Mouse (Mus musculus) neural tube, embryonic 12.5 days (tissue): ENCODE measurements at regions not wholly inside any gene's neighbourhood (a gene's known extent, or its start where the extent isn't known, plus 50 kb on each side); places are given as distances from the start of the nearest gene placed in this dataset.

Experiments
- ATAC-seq: fragments of 200-750 bp; cut with Nextera tagmentation; 2 replicates; pipeline ENCODE4 v1.8.0; 2017; ENCODE audit warnings: low read depth, mild to moderate bottlenecking, moderate TSS enrichment, moderate library complexity; ENCODE audit not compliant: low FRiP score
- H3K27ac ChIP-seq: fragments of 300-500 bp; sonication (generic); 2 replicates; pipeline ENCODE4 v1.5.1; 2016
- H3K27me3 ChIP-seq: fragments of 300-500 bp; sonication (generic); replicated peaks from 2 replicates; pipeline ENCODE4 v1.6.1; 2016; ENCODE audit warnings: mild to moderate bottlenecking
- H3K36me3 ChIP-seq: fragments of 300-500 bp; sonication (generic); 2 replicates; pipeline ENCODE4 v1.6.1; 2016; ENCODE audit warnings: mild to moderate bottlenecking
- H3K4me1 ChIP-seq: fragments of 300-500 bp; sonication (generic); 2 replicates; pipeline ENCODE4 v1.6.1; 2016
- H3K4me2 ChIP-seq: fragments of 300-500 bp; sonication (generic); replicated peaks from 2 replicates; pipeline ENCODE4 v1.6.1; 2016; ENCODE audit warnings: mild to moderate bottlenecking
- H3K4me3 ChIP-seq: fragments of 300-500 bp; sonication (generic); 2 replicates; pipeline ENCODE4 v1.5.1; 2016
- H3K9ac ChIP-seq: fragments of 300-500 bp; sonication (generic); 2 replicates; pipeline ENCODE4 v1.6.1; 2016; ENCODE audit warnings: mild to moderate bottlenecking
- H3K9me3 ChIP-seq: fragments of 300-500 bp; sonication (generic); 2 replicates; pipeline ENCODE4 v1.6.1; 2016; ENCODE audit warnings: mild to moderate bottlenecking
- WGBS: fragments of 180-500 bp; shearing (Covaris S2); methylation state at CpG from one replicate; pipeline ENCODE4 v1.1.7; 2016; 5-methylcytosine and 5-hydroxymethylcytosine counted together

- ATAC-seq, result 0 out of 2 replicates have a peak, but pooled peaks have one; percentile 54
- 0 out of 2 replicates have a peak, but pooled peaks cover 5% of the 10 kb centered on the region for H3K4me1 ChIP-seq
- no peak overlapping the region for H3K4me2 ChIP-seq
- no peak overlapping the region for H3K4me3 ChIP-seq
- no peaks in the 10 kb centered on the region for H3K36me3 ChIP-seq
- H3K9ac ChIP-seq, result no peak overlapping the region
- H3K27me3 ChIP-seq, result no peaks in the 10 kb centered on the region
- 41% methylated on average over 4 of the region's 4 CpGs for WGBS
- H3K9me3 ChIP-seq, result no peaks in the 10 kb centered on the region
- no peak overlapping the region for H3K27ac ChIP-seq
Measured at GRCm38 (mm10) chr16:64275860-64276597, 326.2 kb downstream of the Csnka2ip start.

GRCm38 (mm10) chr16:64275420-64275819 is 326.8 kb downstream of the Csnka2ip start:
- Histone ChIP-seq H3K4me1 (0 out of 2 replicates have a peak, but pooled peaks cover 5% of the 10 kb centered on the region), H3K4me3 (no peak overlapping the region), H3K4me2 (no peak overlapping the region), H3K9ac (no peak overlapping the region), H3K36me3 (no peaks in the 10 kb centered on the region), H3K9me3 (no peaks in the 10 kb centered on the region), H3K27ac (no peak overlapping the region), H3K27me3 (no peaks in the 10 kb centered on the region)
- peak; percentile 91 for ATAC-seq
- 31% methylated on average over 5 of the region's 5 CpGs for WGBS

GRCm38 (mm10) chr16:64264960-64265736 is 337.1 kb downstream of the Csnka2ip start:
- no peak overlapping the region for H3K27ac ChIP-seq
- WGBS, result 41% methylated on average over 11 of the region's 11 CpGs

GRCm38 (mm10) chr16:64251155-64251554 is 351.1 kb downstream of the Csnka2ip start:
- H3K4me1 ChIP-seq, result no peaks in the 10 kb centered on the region
- H3K9ac ChIP-seq, result no peak overlapping the region
- H3K4me3 ChIP-seq, result no peak overlapping the region
- ATAC-seq, result no peak
- no peaks in the 10 kb centered on the region for H3K36me3 ChIP-seq
- H3K27me3 ChIP-seq, result no peaks in the 10 kb centered on the region
- no peak overlapping the region for H3K4me2 ChIP-seq
- no peaks in the 10 kb centered on the region for H3K9me3 ChIP-seq
- WGBS, result 43% methylated on average over 1 of the region's 1 CpGs
- H3K27ac ChIP-seq, result no peak overlapping the region

More at GRCm38 (mm10) chr16:64264960-64265736, 337.1 kb downstream of the Csnka2ip start:
- H3K27me3 ChIP-seq, result no peaks in the 10 kb centered on the region
- no peaks in the 10 kb centered on the region for H3K9me3 ChIP-seq
- H3K4me3 ChIP-seq, result no peak overlapping the region
- H3K36me3 ChIP-seq, result no peaks in the 10 kb centered on the region
- no peak overlapping the region; the same call in 1 of the 2 replicates for H3K4me2 ChIP-seq
- no peak for ATAC-seq
- no peak overlapping the region for H3K9ac ChIP-seq
- no peaks in the 10 kb centered on the region for H3K4me1 ChIP-seq

GRCm38 (mm10) chr16:64248743-64249142 is 353.5 kb downstream of the Csnka2ip start:
- Histone ChIP-seq H3K4me3 (no peak overlapping the region), H3K36me3 (no peaks in the 10 kb centered on the region), H3K9me3 (no peaks in the 10 kb centered on the region), H3K9ac (no peak overlapping the region), H3K4me1 (no peaks in the 10 kb centered on the region), H3K27ac (no peak overlapping the region), H3K27me3 (no peaks in the 10 kb centered on the region), H3K4me2 (no peak overlapping the region)
- 59% methylated on average over 4 of the region's 4 CpGs for WGBS
- ATAC-seq, result no peak

- H3K27me3 ChIP-seq, result no peaks in the 10 kb centered on the region
- H3K4me3 ChIP-seq, result no peak overlapping the region
- H3K9me3 ChIP-seq, result no peaks in the 10 kb centered on the region
- ATAC-seq, result no peak
- no peaks in the 10 kb centered on the region for H3K4me1 ChIP-seq
- no peaks in the 10 kb centered on the region for H3K36me3 ChIP-seq
- H3K9ac ChIP-seq, result no peak overlapping the region
- no peak overlapping the region for H3K4me2 ChIP-seq
- no peak overlapping the region for H3K27ac ChIP-seq
- 85% methylated on average over 1 of the region's 1 CpGs for WGBS
Measured at GRCm38 (mm10) chr16:64245942-64246341, 356.3 kb downstream of the Csnka2ip start.

- Histone ChIP-seq H3K36me3 (no peaks in the 10 kb centered on the region), H3K4me1 (no peaks in the 10 kb centered on the region), H3K9me3 (no peaks in the 10 kb centered on the region), H3K4me3 (no peak overlapping the region), H3K9ac (no peak overlapping the region), H3K4me2 (no peak overlapping the region), H3K27me3 (no peaks in the 10 kb centered on the region), H3K27ac (no peak overlapping the region)
- 89% methylated on average over 3 of the region's 3 CpGs for WGBS
- no peak for ATAC-seq
Measured at GRCm38 (mm10) chr16:64224336-64224735, 360.4 kb upstream of the Epha3 start.

- H3K9ac ChIP-seq, result no peak overlapping the region
- no peaks in the 10 kb centered on the region for H3K4me1 ChIP-seq
- no peak overlapping the region for H3K4me2 ChIP-seq
- H3K36me3 ChIP-seq, result no peaks in the 10 kb centered on the region
- H3K27ac ChIP-seq, result no peak overlapping the region
- no peak overlapping the region for H3K4me3 ChIP-seq
- no peak for ATAC-seq
- 85% methylated on average over 5 of the region's 5 CpGs for WGBS
- no peaks in the 10 kb centered on the region for H3K9me3 ChIP-seq
- no peaks in the 10 kb centered on the region for H3K27me3 ChIP-seq
Measured at GRCm38 (mm10) chr16:64216671-64217070, 352.7 kb upstream of the Epha3 start.

- Histone ChIP-seq H3K27ac (no peak overlapping the region), H3K4me2 (no peak overlapping the region), H3K4me3 (no peak overlapping the region), H3K36me3 (no peaks in the 10 kb centered on the region), H3K9ac (no peak overlapping the region), H3K4me1 (no peaks in the 10 kb centered on the region), H3K9me3 (no peaks in the 10 kb centered on the region), H3K27me3 (no peaks in the 10 kb centered on the region)
- 93% methylated on average over 1 of the region's 1 CpGs for WGBS
- ATAC-seq, result no peak
Measured at GRCm38 (mm10) chr16:64211895-64212294, 347.9 kb upstream of the Epha3 start.

- H3K4me1 ChIP-seq, result no peaks in the 10 kb centered on the region
- ATAC-seq, result no peak
- no peak overlapping the region for H3K4me3 ChIP-seq
- no peaks in the 10 kb centered on the region for H3K27me3 ChIP-seq
- no peak overlapping the region for H3K4me2 ChIP-seq
- H3K9ac ChIP-seq, result no peak overlapping the region
- H3K27ac ChIP-seq, result no peak overlapping the region
- H3K9me3 ChIP-seq, result no peaks in the 10 kb centered on the region
- WGBS, result 63% methylated on average over 8 of the region's 8 CpGs
- no peaks in the 10 kb centered on the region for H3K36me3 ChIP-seq
Measured at GRCm38 (mm10) chr16:64166676-64167407, 302.9 kb upstream of the Epha3 start.

GRCm38 (mm10) chr16:64166036-64166435 is 302.1 kb upstream of the Epha3 start:
- H3K36me3 ChIP-seq, result no peaks in the 10 kb centered on the region
- H3K9me3 ChIP-seq, result no peaks in the 10 kb centered on the region
- H3K4me1 ChIP-seq, result no peaks in the 10 kb centered on the region
- H3K4me3 ChIP-seq, result no peak overlapping the region
- no peak overlapping the region for H3K4me2 ChIP-seq
- ATAC-seq, result no peak
- H3K9ac ChIP-seq, result no peak overlapping the region
- 88% methylated on average over 2 of the region's 2 CpGs for WGBS
- H3K27me3 ChIP-seq, result no peaks in the 10 kb centered on the region
- H3K27ac ChIP-seq, result no peak overlapping the region
